Mouse (Mus musculus): ENCODE measurements around the gene Mob3b. TPM values are rescaled to one million over a fixed set of nuclear protein-coding genes. Genes with fewer than 3 reads are reported as not detected.
"Not testable (repeated sequence)": the region's sequence is repeated elsewhere in the genome, so short reads cannot be mapped to it uniquely, and the experiment has no call there.

Gene Mob3b
- polyA plus RNA-seq, 2 experiments, result 1.4 to 2.6 TPM

GRCm38 (mm10) chr4:34958155-34959028 is 198.9 kb downstream of the Mob3b start:
- no peak overlapping the region for H3K4me2 ChIP-seq (ENCODE audit: low read depth)
- no peaks in the 10 kb centered on the region for H3K27me3 ChIP-seq (ENCODE audit: control insufficient read depth, insufficient read depth, low read length)
- H3K9ac ChIP-seq (replicated peaks), result no peak overlapping the region
- WGBS (ENCODE audit: insufficient replicate concordance), result 39% methylated on average over 12 of the region's 12 CpGs
- no peaks in the 10 kb centered on the region for H3K4me1 ChIP-seq (replicated peaks; ENCODE audit: control insufficient read depth in 2 of 2, insufficient read depth in 2 of 2, low read length in 1 of 2)
- no peak overlapping the region for H3K27ac ChIP-seq
- H3K36me3 ChIP-seq (replicated peaks; ENCODE audit: control insufficient read depth, insufficient read depth, low read depth), result no peaks in the 10 kb centered on the region
- TF ChIP-seq EP300 (IDR thresholded peaks at IDR 0.05; ENCODE audit: low read depth), result no peak
- peak; percentile 72 for TF ChIP-seq CTCF (IDR thresholded peaks at IDR 0.05; ENCODE audit: low read depth)
- no peaks in the 10 kb centered on the region for H3K9me3 ChIP-seq (ENCODE audit: control insufficient read depth, low read length)
- DNase-seq (ENCODE audit: low read depth in 3 of 3, low spot score in 3 of 3) (peak; percentile 7 to 11 (median 9)), ATAC-seq (ENCODE audit: insufficient read depth) (no peak)
- H3K4me3 ChIP-seq (ENCODE audit: insufficient read depth in 1 of 2, low read depth in 2 of 2, low read length in 2 of 2), result no peak overlapping the region

DNA sequence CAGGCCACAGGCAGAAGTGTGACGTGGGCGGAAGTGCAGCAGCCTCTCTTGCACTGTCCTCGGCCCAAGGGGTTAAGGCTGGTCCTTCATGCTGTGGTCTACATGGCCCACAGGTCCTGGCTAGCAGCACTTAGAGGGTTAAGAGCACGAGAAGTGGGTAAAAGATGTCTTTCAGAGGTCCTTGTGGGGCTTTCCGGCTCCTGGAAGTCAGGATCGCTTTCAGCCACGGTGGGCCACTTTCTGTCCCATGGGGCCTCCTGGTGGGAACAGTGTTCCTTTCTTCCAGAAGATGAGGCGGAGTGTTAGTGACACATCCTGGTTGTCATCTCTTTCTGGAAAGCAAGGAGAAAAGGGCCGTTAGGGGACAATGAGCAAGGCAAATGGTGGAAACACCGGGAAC is 203.6 kb downstream of the Mob3b start:
- Histone ChIP-seq H3K36me3 (replicated peaks; ENCODE audit: control insufficient read depth, insufficient read depth, low read depth) (no peaks in the 10 kb centered on the region), H3K4me1 (replicated peaks; ENCODE audit: control insufficient read depth in 2 of 2, insufficient read depth in 2 of 2, low read length in 1 of 2) (no peaks in the 10 kb centered on the region), H3K4me2 (ENCODE audit: low read depth) (no peak overlapping the region), H3K27ac (no peak overlapping the region), H3K9me3 (ENCODE audit: control insufficient read depth, low read length) (no peaks in the 10 kb centered on the region), H3K27me3 (ENCODE audit: control insufficient read depth, insufficient read depth, low read length) (no peaks in the 10 kb centered on the region), H3K9ac (replicated peaks) (no peak overlapping the region), H3K4me3 (ENCODE audit: insufficient read depth in 1 of 2, low read depth in 2 of 2, low read length in 2 of 2) (no peak overlapping the region)
- TF ChIP-seq EP300 (IDR thresholded peaks at IDR 0.05; ENCODE audit: low read depth) (no peak), CTCF (IDR thresholded peaks at IDR 0.05; ENCODE audit: low read depth) (no peak)
- ATAC-seq (ENCODE audit: insufficient read depth) (no peak), DNase-seq (ENCODE audit: low read depth in 3 of 3, low spot score in 3 of 3) (no peak)
- 71% methylated on average over 10 of the region's 10 CpGs for WGBS (ENCODE audit: insufficient replicate concordance)

GRCm38 (mm10) chr4:34947181-34947580 is 210.1 kb downstream of the Mob3b start:
- TF ChIP-seq EP300 (IDR thresholded peaks at IDR 0.05; ENCODE audit: low read depth) (no peak), CTCF (IDR thresholded peaks at IDR 0.05; ENCODE audit: low read depth) (no peak)
- Histone ChIP-seq H3K27me3 (ENCODE audit: control insufficient read depth, insufficient read depth, low read length) (no peaks in the 10 kb centered on the region), H3K27ac (no peak overlapping the region), H3K9ac (replicated peaks) (no peak overlapping the region), H3K4me3 (ENCODE audit: insufficient read depth in 1 of 2, low read depth in 2 of 2, low read length in 2 of 2) (no peak overlapping the region), H3K36me3 (replicated peaks; ENCODE audit: control insufficient read depth, insufficient read depth, low read depth) (no peaks in the 10 kb centered on the region), H3K4me1 (replicated peaks; ENCODE audit: control insufficient read depth in 2 of 2, insufficient read depth in 2 of 2, low read length in 1 of 2) (no peaks in the 10 kb centered on the region; a peak in 1 of 4 replicates), H3K9me3 (ENCODE audit: control insufficient read depth, low read length) (no peaks in the 10 kb centered on the region), H3K4me2 (ENCODE audit: low read depth) (no peak overlapping the region)
- ATAC-seq (ENCODE audit: insufficient read depth) (no peak), DNase-seq (ENCODE audit: low read depth in 3 of 3, low spot score in 3 of 3) (no peak)

DNA sequence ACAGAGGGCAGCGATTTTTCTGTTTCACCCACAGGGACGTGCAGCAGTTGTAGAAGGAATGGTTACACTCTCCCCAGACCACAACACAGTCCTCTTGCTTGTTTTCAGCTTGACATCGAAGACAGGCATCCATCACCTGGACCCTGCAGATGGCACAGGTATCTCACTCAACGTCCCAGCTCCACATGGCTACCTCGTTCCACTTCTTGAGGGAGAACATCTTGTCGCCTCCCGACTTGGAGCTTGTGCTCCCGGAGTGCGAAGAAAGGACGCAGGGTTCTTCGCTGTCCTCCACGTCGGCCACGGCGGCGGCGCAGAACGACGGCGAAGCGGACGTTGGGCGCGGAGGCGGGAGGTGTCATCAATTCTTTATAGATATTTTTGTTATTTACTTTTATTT is 216.2 kb downstream of the Mob3b start:
- H3K27ac ChIP-seq, result no peak overlapping the region
- no peak for DNase-seq (ENCODE audit: low read depth in 3 of 3, low spot score in 3 of 3)
- no peak overlapping the region for H3K4me3 ChIP-seq (ENCODE audit: insufficient read depth in 1 of 2, low read depth in 2 of 2, low read length in 2 of 2)
- H3K36me3 ChIP-seq (replicated peaks; ENCODE audit: control insufficient read depth, insufficient read depth, low read depth), result no peaks in the 10 kb centered on the region
- ATAC-seq (ENCODE audit: insufficient read depth), result no peak
- H3K9me3 ChIP-seq (ENCODE audit: control insufficient read depth, low read length), result no peaks in the 10 kb centered on the region
- no peak overlapping the region for H3K4me2 ChIP-seq (ENCODE audit: low read depth)
- no peak overlapping the region for H3K9ac ChIP-seq (replicated peaks)
- 88% methylated on average over 25 of the region's 25 CpGs for WGBS (ENCODE audit: insufficient replicate concordance)
- TF ChIP-seq EP300 (IDR thresholded peaks at IDR 0.05; ENCODE audit: low read depth) (no peak), CTCF (IDR thresholded peaks at IDR 0.05; ENCODE audit: low read depth) (no peak)
- H3K27me3 ChIP-seq (ENCODE audit: control insufficient read depth, insufficient read depth, low read length), result no peaks in the 10 kb centered on the region
- H3K4me1 ChIP-seq (replicated peaks; ENCODE audit: control insufficient read depth in 2 of 2, insufficient read depth in 2 of 2, low read length in 1 of 2), result no peaks in the 10 kb centered on the region

- ATAC-seq (ENCODE audit: insufficient read depth); DNase-seq (ENCODE audit: low read depth in 3 of 3, low spot score in 3 of 3); H3K27me3 ChIP-seq (ENCODE audit: control insufficient read depth, insufficient read depth, low read length); H3K4me1 ChIP-seq (replicated peaks; ENCODE audit: control insufficient read depth in 2 of 2, insufficient read depth in 2 of 2, low read length in 1 of 2); H3K4me3 ChIP-seq (ENCODE audit: insufficient read depth in 1 of 2, low read depth in 2 of 2, low read length in 2 of 2); H3K36me3 ChIP-seq (replicated peaks; ENCODE audit: control insufficient read depth, insufficient read depth, low read depth); H3K4me2 ChIP-seq (ENCODE audit: low read depth); H3K9ac ChIP-seq (replicated peaks); H3K27ac ChIP-seq; H3K9me3 ChIP-seq (ENCODE audit: control insufficient read depth, low read length): not testable (repeated sequence)
- WGBS (ENCODE audit: insufficient replicate concordance), result 68% methylated on average over 7 of the region's 7 CpGs
Measured at GRCm38 (mm10) chr4:34928386-34928785, 228.9 kb downstream of the Mob3b start.
